In genomic region chr13:79025645-79026044, GRCm38 (mm10) we compare ENCODE assay signal across 20 mouse cellular contexts.
"Had no signal": no experiment of that assay in that cellular context is flagged by ENCODE, and none has a peak within 500 bp of the region (broad histone marks: within the 10 kb centered on the region; RNA-seq: fewer than 3 reads in every experiment).

No protein-coding gene starts in this region.

- H3K27me3 ChIP-seq: limb, embryonic 13.5 days; liver, embryonic 12.5 days; liver, embryonic 15.5 days; lung, embryonic 15.5 days; megakaryocyte, embryonic 14.5 days; neural tube, embryonic 13.5 days had no signal

- H3K4me2 ChIP-seq: limb, embryonic 13.5 days; liver, embryonic 12.5 days; liver, embryonic 15.5 days; lung, embryonic 15.5 days; neural tube, embryonic 13.5 days had no signal

- H3K27ac ChIP-seq: kidney, postnatal 0 days; layer of hippocampus, adult 2 months; limb, embryonic 10.5 days; limb, embryonic 13.5 days; liver, embryonic 12.5 days; liver, embryonic 15.5 days; lung, embryonic 15.5 days; midbrain, embryonic 10.5 days; neural tube, embryonic 13.5 days had no signal

- ATAC-seq: liver, embryonic 12.5 days had no signal

- H3K9me3 ChIP-seq: limb, embryonic 10.5 days; limb, embryonic 13.5 days; liver, embryonic 12.5 days; liver, embryonic 15.5 days; lung, embryonic 15.5 days; megakaryocyte, embryonic 14.5 days; midbrain, embryonic 10.5 days; neural tube, embryonic 13.5 days had no signal

- DNase-seq: kidney, postnatal 25 days; layer of hippocampus, adult 9-11 months; liver; lung, adult 18-20 months; lung, postnatal 10 days; lung, postnatal 36 days; retina, postnatal 1 day; thymus, adult 18-20 months; thymus, postnatal 36 days had no signal

- H3K4me1 ChIP-seq: liver, embryonic 12.5 days; liver, embryonic 15.5 days; lung, embryonic 15.5 days; megakaryocyte, embryonic 14.5 days; neural tube, embryonic 13.5 days had no signal

- H3K9ac ChIP-seq: limb, embryonic 13.5 days; liver, embryonic 12.5 days; liver, embryonic 15.5 days; lung, embryonic 15.5 days; neural tube, embryonic 13.5 days had no signal

- H3K4me3 ChIP-seq: layer of hippocampus, adult 2 months; limb, embryonic 10.5 days; limb, embryonic 13.5 days; liver, embryonic 12.5 days; liver, embryonic 15.5 days; lung, embryonic 15.5 days; megakaryocyte, embryonic 14.5 days; midbrain, embryonic 10.5 days; myocyte; neural tube, embryonic 13.5 days had no signal

- H3K36me3 ChIP-seq: limb, embryonic 10.5 days; limb, embryonic 13.5 days; liver, embryonic 12.5 days; liver, embryonic 15.5 days; lung, embryonic 15.5 days; midbrain, embryonic 10.5 days; neural tube, embryonic 13.5 days had no signal
